Mouse (Mus musculus) cerebellum, postnatal 10 days (tissue): ENCODE results near the gene Cldn34b4.

Experiments
- DNase-seq, 2 experiments: peaks; one replicate each; pipeline ENCODE4 v3.0.0; 2021; ENCODE audit warnings: mixed read lengths in 2 of 2

The Cldn34b4 gene

DNA sequence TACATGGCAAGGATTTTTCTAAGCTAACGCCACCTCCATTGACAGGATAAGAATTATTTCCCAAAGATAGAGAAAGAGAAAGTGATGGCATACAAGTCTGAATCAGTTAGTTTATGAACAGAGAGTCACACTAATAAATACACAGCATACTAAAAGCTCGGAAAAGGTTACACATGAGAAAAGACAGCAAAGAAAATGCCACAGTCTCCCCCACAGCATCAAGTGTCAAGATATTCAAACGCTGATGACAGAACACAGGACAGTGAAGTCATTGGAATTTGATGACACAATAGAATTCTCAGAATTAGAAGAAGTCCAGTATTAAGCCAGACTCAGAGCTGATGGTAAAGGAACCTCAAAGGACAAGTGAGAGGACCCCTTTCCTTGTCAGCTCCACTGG lies at the start of gene Cldn34b4:
Gene Cldn34b4 (plus strand): TSS at position 301 of the 400 bp plus-strand sequence.
- DNase-seq: no peak
